ENCODE assay signal across 10 mouse cellular contexts in the genomic region with DNA sequence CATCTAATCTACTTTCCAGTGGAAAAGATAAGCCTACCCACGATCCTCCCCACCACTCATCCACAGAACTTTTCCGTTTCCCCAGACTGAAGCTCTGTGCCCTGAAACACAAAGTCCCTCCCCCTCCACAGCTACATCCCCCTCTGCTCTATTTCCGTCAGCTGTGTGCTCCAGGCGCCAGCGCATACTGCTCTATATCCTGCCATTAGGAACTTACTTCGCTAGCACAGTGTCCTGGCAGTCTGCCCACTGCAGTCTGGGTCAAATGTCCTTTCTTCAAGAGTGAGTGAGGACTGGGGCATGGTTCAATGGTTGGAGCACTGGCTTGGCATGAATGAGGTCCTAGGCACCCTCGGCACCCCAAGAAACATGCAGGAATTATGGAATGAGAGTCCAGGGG. TPM values are rescaled to one million over a fixed set of nuclear protein-coding genes. Genes with fewer than 3 reads are reported as not detected.
A peak's percentile ranks its signal among the peaks of the same experiment; 100 is the strongest.
DNase-seq lines count a peak whose midpoint lies in the region; ATAC-seq lines count a peak whose summit lies in the region.
"Had no signal": no experiment of that assay in that cellular context is flagged by ENCODE, and none has a peak within 500 bp of the region (broad histone marks: within the 10 kb centered on the region; RNA-seq: fewer than 3 reads in every experiment).

No protein-coding gene starts in this region.

- H3K4me1 ChIP-seq in heart, embryonic 13.5 days, result peaks cover 15% of the 10 kb centered on the region
- H3K4me1 ChIP-seq in hindbrain, embryonic 11.5 days (replicated peaks; ENCODE audit: control insufficient read depth, insufficient read depth, low read length), result no peaks in the 10 kb centered on the region

- 29% methylated on average over 7 of the region's 7 CpGs for WGBS in heart, embryonic 13.5 days
- 88% methylated on average over 7 of the region's 7 CpGs for WGBS in hindbrain, embryonic 11.5 days

- H3K9me3 ChIP-seq in heart, embryonic 13.5 days, result no peaks in the 10 kb centered on the region
- H3K9me3 ChIP-seq in hindbrain, embryonic 11.5 days (ENCODE audit: control insufficient read depth, low read length), result no peaks in the 10 kb centered on the region

- ATAC-seq in heart, embryonic 13.5 days (ENCODE audit: extremely low read depth, insufficient number of reproducible peaks, low FRiP score, low TSS enrichment), result peak; percentile 68; the same call in 1 of the 2 replicates
- ATAC-seq in megakaryocyte-erythroid progenitor cell, adult 5-6 weeks (replicated peaks; ENCODE audit: low FRiP score, low TSS enrichment, poor library complexity, severe bottlenecking), result no peak
- ATAC-seq in hindbrain, embryonic 11.5 days (ENCODE audit: low FRiP score), result no peak

- no peaks in the 10 kb centered on the region for H3K36me3 ChIP-seq in heart, embryonic 13.5 days
- H3K36me3 ChIP-seq in hindbrain, embryonic 11.5 days (ENCODE audit: control insufficient read depth, insufficient read depth, low read length), result no peaks in the 10 kb centered on the region

- H3K4me3 ChIP-seq in heart, embryonic 13.5 days, result no peak overlapping the region
- H3K4me3 ChIP-seq in hindbrain, embryonic 11.5 days (ENCODE audit: low read depth, low read length), result no peak overlapping the region

- H3K27ac ChIP-seq in heart, embryonic 13.5 days (replicated peaks), result peak overlapping the region; percentile 41
- no peak overlapping the region for H3K27ac ChIP-seq in hindbrain, embryonic 11.5 days (ENCODE audit: low read depth, low read length)

- H3K9ac ChIP-seq in heart, embryonic 13.5 days, result no peak overlapping the region
- H3K9ac ChIP-seq in hindbrain, embryonic 11.5 days (ENCODE audit: low read depth, low read length), result no peak overlapping the region

- intact Hi-C loops in gastrocnemius, postnatal 14 days (cut with DNase I; ENCODE audit: low total_unique reads), result no loop called here
- intact Hi-C loops in gastrocnemius, postnatal 36 days (cut with DNase I), result loop anchor here (10.0 kb wide), 1 partner anchor 259 kb away; no protein-coding TSS in a partner anchor

- no peaks in the 10 kb centered on the region for H3K27me3 ChIP-seq in heart, embryonic 13.5 days (replicated peaks)
- H3K27me3 ChIP-seq in hindbrain, embryonic 11.5 days (ENCODE audit: control insufficient read depth, insufficient read depth, low read length), result no peaks in the 10 kb centered on the region
- H3K27me3 ChIP-seq: CH12.LX had no signal

- H3K4me2 ChIP-seq in heart, embryonic 13.5 days, result no peak overlapping the region
- no peak overlapping the region for H3K4me2 ChIP-seq in hindbrain, embryonic 11.5 days (replicated peaks; ENCODE audit: low read depth, low read length)

- peak; percentile 46 for DNase-seq in gastrocnemius, postnatal 14 days
- DNase-seq in gastrocnemius, postnatal 36 days, result no peak
- DNase-seq in adipocyte (ENCODE audit: low spot score), result peak; percentile 90
- DNase-seq in kidney, postnatal 25 days, result peak; percentile 88 to 92
- DNase-seq in embryo, embryonic 10.5 days (ENCODE audit: low spot score), result no peak
- no peak for DNase-seq in hindbrain, embryonic 11.5 days (ENCODE audit: low spot score)
- DNase-seq: thymus, adult 2 months had no signal

RNA-seq across cellular contexts. Expression of gene Scarb1, which starts 23.0 kb away (rescaled TPM):
- total RNA-seq in gastrocnemius, postnatal 14 days (2021), result 10 to 100 TPM; 55.0 to 80.1 TPM
- total RNA-seq in gastrocnemius, postnatal 36 days (2021), result 10 to 100 TPM; 20.3 to 20.5 TPM
- polyA plus RNA-seq in heart, embryonic 13.5 days (2015; fragmentation: Nextera tagmentation; extraction: Ambion mirVana), result 65.6 and 69.7 TPM in 2 replicates
- 71.7 and 85.8 TPM in 2 replicates for total RNA-seq in megakaryocyte-erythroid progenitor cell, adult 5-6 weeks (2014; fragmentation: Nextera tagmentation)
- 29.7 and 57.0 TPM in 2 replicates for total RNA-seq in megakaryocyte-erythroid progenitor cell, adult 5-6 weeks (2017)
- polyA plus RNA-seq in hindbrain, embryonic 11.5 days (2014; fragmentation: Nextera tagmentation; extraction: Ambion mirVana), result 20.4 and 22.6 TPM in 2 replicates

RNA-seq across cellular contexts. Expression of gene Gm10382, which starts 25.2 kb away (rescaled TPM):
- not detected for total RNA-seq in gastrocnemius, postnatal 14 days (2021)
- under 1 TPM in 1 of 2 experiments, not detected in 1; 0.20 TPM for total RNA-seq in gastrocnemius, postnatal 36 days (2021)
- 0.68 and 0.70 TPM in 2 replicates for polyA plus RNA-seq in heart, embryonic 13.5 days (2015; fragmentation: Nextera tagmentation; extraction: Ambion mirVana)
- total RNA-seq in megakaryocyte-erythroid progenitor cell, adult 5-6 weeks (2014; fragmentation: Nextera tagmentation), result not detected in 2 replicates
- total RNA-seq in megakaryocyte-erythroid progenitor cell, adult 5-6 weeks (2017), result 0.56 TPM in 1 of 2 replicates, not detected in the other
- 0.59 TPM in 1 of 2 replicates, not detected in the other for polyA plus RNA-seq in hindbrain, embryonic 11.5 days (2014; fragmentation: Nextera tagmentation; extraction: Ambion mirVana)

RNA-seq across cellular contexts. Expression of gene Ubc, which starts 26.1 kb away (rescaled TPM):
- total RNA-seq in gastrocnemius, postnatal 14 days (2021), result 1,000 to 10,000 TPM in 1 of 2 experiments, 100 to 1,000 TPM in 1; 660 to 1,001 TPM
- total RNA-seq in gastrocnemius, postnatal 36 days (2021), result 1,000 to 10,000 TPM; 1,061 to 1,578 TPM
- 819 and 833 TPM in 2 replicates for polyA plus RNA-seq in heart, embryonic 13.5 days (2015; fragmentation: Nextera tagmentation; extraction: Ambion mirVana)
- total RNA-seq in megakaryocyte-erythroid progenitor cell, adult 5-6 weeks (2014; fragmentation: Nextera tagmentation), result 110 and 133 TPM in 2 replicates
- 202 and 258 TPM in 2 replicates for total RNA-seq in megakaryocyte-erythroid progenitor cell, adult 5-6 weeks (2017)
- 1,074 and 1,099 TPM in 2 replicates for polyA plus RNA-seq in hindbrain, embryonic 11.5 days (2014; fragmentation: Nextera tagmentation; extraction: Ambion mirVana)

Comparison
In these comparisons a context has a peak if more than half of its experiments do, and no peak if none do; other contexts are left out.
1. DNase-seq: peak in gastrocnemius, postnatal 14 days (single experiment), adipocyte (single experiment) and kidney, postnatal 25 days (2 of 2); none in gastrocnemius, postnatal 36 days (0 of 2), embryo, embryonic 10.5 days (single experiment) and hindbrain, embryonic 11.5 days (single experiment).